In genomic region chr14:33333833-33334232, GRCm38 (mm10) we compare ENCODE assay signal across 12 mouse cellular contexts.
DNase-seq lines count a peak whose midpoint lies in the region; TF ChIP-seq lines count a peak whose summit lies in the region.
"Had no signal": no experiment of that assay in that cellular context is flagged by ENCODE, and none has a peak within 500 bp of the region (broad histone marks: within the 10 kb centered on the region; RNA-seq: fewer than 3 reads in every experiment).

No protein-coding gene starts in this region.

- TF ChIP-seq POLR2A in lung, adult 2 months (IDR thresholded peaks at IDR 0.05; ENCODE audit: borderline replicate concordance, extremely low read depth, low read depth, low read length) = no peak
- TF ChIP-seq POLR2A in bone marrow macrophage, adult 2 months (IDR thresholded peaks at IDR 0.05; ENCODE audit: borderline replicate concordance, low read depth, low read length) = no peak

- no peak overlapping the region for H3K4me3 ChIP-seq in lung, adult 2 months (replicated peaks; ENCODE audit: extremely low read depth, low read depth, low read length)
- no peak overlapping the region for H3K4me3 ChIP-seq in bone marrow macrophage, adult 2 months (ENCODE audit: insufficient read depth, low read length)
- H3K4me3 ChIP-seq: forebrain, embryonic 15.5 days; limb, embryonic 13.5 days; neural tube, embryonic 13.5 days had no signal

- peak; percentile 87 for TF ChIP-seq CTCF in lung, adult 2 months (IDR thresholded peaks at IDR 0.05; ENCODE audit: insufficient read depth, low read length)
- peak; percentile 57 for TF ChIP-seq CTCF in bone marrow macrophage, adult 2 months (IDR thresholded peaks at IDR 0.05; ENCODE audit: low read depth, low read length)

- no peak overlapping the region for H3K27ac ChIP-seq in bone marrow macrophage, adult 2 months (ENCODE audit: insufficient read depth, low read depth, low read length)
- H3K27ac ChIP-seq: forebrain, embryonic 15.5 days; limb, embryonic 13.5 days; neural tube, embryonic 13.5 days had no signal

- peak; percentile 30 for DNase-seq in adrenal gland, postnatal 14 days
- DNase-seq in adrenal gland, adult 2 months = no peak
- peak; percentile 20 for DNase-seq in lung, adult 2 months
- no peak for DNase-seq in lung, postnatal 10 days
- peak; percentile 43 for DNase-seq in retina, postnatal 1 day
- DNase-seq in urinary bladder, adult 18-20 months (ENCODE audit: low spot score in 2 of 2) = no peak
- DNase-seq in right cerebral cortex, postnatal 36 days (ENCODE audit: low spot score in 2 of 2) = no peak
- DNase-seq: kidney, adult 11 months had no signal

- WGBS in lung, adult 2 months = 78% methylated on average over 4 of the region's 4 CpGs

- no peaks in the 10 kb centered on the region for H3K4me1 ChIP-seq in lung, adult 2 months (ENCODE audit: control insufficient read depth, insufficient read depth, low read length)
- H3K4me1 ChIP-seq in bone marrow macrophage, adult 2 months (ENCODE audit: control insufficient read depth, insufficient read depth, low read length) = no peaks in the 10 kb centered on the region
- H3K4me1 ChIP-seq: forebrain, embryonic 15.5 days had no signal

Comparison
In these comparisons a context has a peak if more than half of its experiments do, and no peak if none do; other contexts are left out.
1. DNase-seq: peak in adrenal gland, postnatal 14 days (single experiment), lung, adult 2 months (single experiment) and retina, postnatal 1 day (single experiment); none in adrenal gland, adult 2 months (single experiment), lung, postnatal 10 days (single experiment), urinary bladder, adult 18-20 months (0 of 2) and right cerebral cortex, postnatal 36 days (0 of 2).